ENCODE assay signal across 13 mouse cellular contexts in genomic region chr12:26635665-26636241, GRCm38 (mm10).
A peak's percentile ranks its signal among the peaks of the same experiment; 100 is the strongest.
DNase-seq lines count a peak whose midpoint lies in the region; ATAC-seq lines count a peak whose summit lies in the region.
"Had no signal": no experiment of that assay in that cellular context is flagged by ENCODE, and none has a peak within 500 bp of the region (broad histone marks: within the 10 kb centered on the region; RNA-seq: fewer than 3 reads in every experiment).

No protein-coding gene starts in this region.

- no peaks in the 10 kb centered on the region for H3K27me3 ChIP-seq in forebrain, embryonic 16.5 days (replicated peaks; ENCODE audit: control insufficient read depth, insufficient read depth, low read length)
- no peaks in the 10 kb centered on the region for H3K27me3 ChIP-seq in midbrain, embryonic 13.5 days
- H3K27me3 ChIP-seq: megakaryocyte, embryonic 14.5 days had no signal

- peak overlapping the region; percentile 95 for H3K27ac ChIP-seq in forebrain, embryonic 16.5 days (ENCODE audit: low read length)
- peak overlapping the region; percentile 81 for H3K27ac ChIP-seq in midbrain, embryonic 13.5 days
- H3K27ac ChIP-seq: liver, embryonic 14.5 days had no signal

- H3K36me3 ChIP-seq in forebrain, embryonic 16.5 days (ENCODE audit: control insufficient read depth, insufficient read depth): no peaks in the 10 kb centered on the region
- H3K36me3 ChIP-seq in midbrain, embryonic 13.5 days: no peaks in the 10 kb centered on the region

- H3K4me3 ChIP-seq in forebrain, embryonic 16.5 days (replicated peaks; ENCODE audit: low read length): no peak overlapping the region
- no peak overlapping the region for H3K4me3 ChIP-seq in midbrain, embryonic 13.5 days (replicated peaks)
- H3K4me3 ChIP-seq: megakaryocyte, embryonic 14.5 days had no signal

- H3K4me1 ChIP-seq in forebrain, embryonic 16.5 days (replicated peaks; ENCODE audit: control insufficient read depth, insufficient read depth, low read length): peaks cover 32% of the 10 kb centered on the region
- H3K4me1 ChIP-seq in midbrain, embryonic 13.5 days (replicated peaks): peaks cover 55% of the 10 kb centered on the region
- H3K4me1 ChIP-seq: megakaryocyte, embryonic 14.5 days had no signal

- H3K9me3 ChIP-seq in forebrain, embryonic 16.5 days (ENCODE audit: control insufficient read depth, low read length): no peaks in the 10 kb centered on the region
- no peaks in the 10 kb centered on the region for H3K9me3 ChIP-seq in midbrain, embryonic 13.5 days
- H3K9me3 ChIP-seq: megakaryocyte, embryonic 14.5 days had no signal

- ATAC-seq in forebrain, embryonic 16.5 days: peak; percentile 61
- peak; percentile 87 for ATAC-seq in midbrain, embryonic 13.5 days

- H3K4me2 ChIP-seq in forebrain, embryonic 16.5 days (ENCODE audit: low read length): peak overlapping the region; percentile 20
- peak overlapping the region; percentile 22 for H3K4me2 ChIP-seq in midbrain, embryonic 13.5 days (replicated peaks)

- H3K9ac ChIP-seq in forebrain, embryonic 16.5 days (replicated peaks; ENCODE audit: low read depth, low read length): no peak overlapping the region
- no peak overlapping the region for H3K9ac ChIP-seq in midbrain, embryonic 13.5 days (replicated peaks)
- H3K9ac ChIP-seq: liver, embryonic 14.5 days had no signal

- DNase-seq in MN1 (ENCODE audit: low spot score): peak; percentile 58
- peak; percentile 16 for DNase-seq in embryo, embryonic 10 days (ENCODE audit: low spot score)
- no peak for DNase-seq in adrenal gland, adult 18-20 months (ENCODE audit: low spot score in 2 of 2)
- no peak for DNase-seq in spleen, postnatal 4 days (ENCODE audit: low spot score in 2 of 2)
- no peak for DNase-seq in left cerebral cortex, adult 18-20 months (ENCODE audit: low spot score in 2 of 2)
- DNase-seq: cerebellum, postnatal 36 days; heart, adult 18-20 months; kidney, postnatal 4 days; thymus, postnatal 25 days had no signal

- WGBS in forebrain, embryonic 16.5 days: 28% methylated on average over 4 of the region's 4 CpGs
- 26% methylated on average over 4 of the region's 4 CpGs for WGBS in midbrain, embryonic 13.5 days

Comparison
In these comparisons a context has a peak if more than half of its experiments do, and no peak if none do; other contexts are left out.
1. DNase-seq: peak in MN1 (single experiment) and embryo, embryonic 10 days (single experiment); none in adrenal gland, adult 18-20 months (0 of 2), spleen, postnatal 4 days (0 of 2) and left cerebral cortex, adult 18-20 months (0 of 2).